Mouse (Mus musculus) testis, postnatal 10 days (tissue): ENCODE data around the gene Atp11b.
A peak's percentile ranks its signal among the peaks of the same experiment; 100 is the strongest.

Experiments
- DNase-seq: peaks from one replicate; pipeline ENCODE4 v3.0.0; 2021; ENCODE audit warnings: low spot score

Gene Atp11b

GRCm38 (mm10) chr3:35753825-35754767 lies at the start of gene Atp11b:
Gene Atp11b, plus strand, starts transcription at chr3:35754106.
- DNase-seq: peak; percentile 87

- DNase-seq: no peak
These were observed 49.6 kb upstream of the Atp11b start for GRCm38 (mm10) chr3:35704328-35704613.

DNA sequence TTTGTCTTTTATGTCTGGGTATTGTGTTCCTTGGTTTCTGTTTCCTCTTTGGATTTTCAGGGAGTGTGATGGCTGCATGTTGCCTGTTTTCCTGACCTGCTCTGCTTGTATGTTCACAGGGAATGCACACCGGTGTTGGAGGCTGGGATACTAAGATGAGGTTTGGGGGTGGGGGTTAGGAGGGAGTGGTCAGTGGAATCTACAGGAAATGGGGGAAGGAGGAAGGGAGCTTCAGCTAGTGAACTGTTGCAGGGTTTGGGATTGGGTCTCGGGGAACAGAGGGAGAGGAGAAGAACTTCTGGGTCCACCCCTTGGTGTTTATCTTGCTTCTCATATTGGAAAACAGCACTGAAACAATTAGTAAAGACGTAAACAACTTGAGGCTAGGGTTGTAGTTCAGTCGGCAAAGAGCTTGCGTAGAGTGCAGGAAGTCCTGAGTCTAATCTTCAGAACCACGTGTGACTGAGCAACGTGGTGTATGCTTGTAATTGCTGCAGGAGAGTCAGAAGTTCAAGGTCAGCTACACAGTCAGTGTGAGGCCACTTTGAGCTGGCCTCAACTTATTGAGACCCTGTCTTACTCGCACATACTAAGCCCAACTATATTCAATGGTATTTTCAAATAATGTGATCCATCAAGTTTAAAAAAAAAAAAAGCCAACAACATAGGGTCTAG lies 34.2 kb upstream of the Atp11b start:
- no peak for DNase-seq

DNA sequence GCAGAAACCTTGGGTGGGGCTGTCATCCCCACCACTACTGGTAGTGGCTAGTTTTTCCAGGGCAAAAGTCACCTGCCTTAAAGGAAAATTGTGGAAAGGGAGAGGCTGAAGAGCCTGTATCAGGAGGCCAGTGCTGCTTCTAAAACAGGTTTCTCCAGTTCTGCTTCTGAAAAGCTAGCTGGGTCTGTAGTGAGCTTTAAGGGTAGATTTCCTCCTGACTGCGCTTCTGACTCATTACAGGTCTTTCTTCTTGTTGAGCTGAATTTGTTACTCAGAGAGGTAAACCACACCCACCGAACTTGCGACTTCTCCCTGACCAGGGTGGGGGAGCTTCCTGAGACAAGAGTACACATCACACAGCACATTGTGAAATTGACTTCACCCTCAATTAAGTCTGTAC lies 33.1 kb upstream of the Atp11b start:
- DNase-seq: no peak

GRCm38 (mm10) chr3:35721818-35722446 lies 32.0 kb upstream of the Atp11b start:
- DNase-seq: no peak

DNA sequence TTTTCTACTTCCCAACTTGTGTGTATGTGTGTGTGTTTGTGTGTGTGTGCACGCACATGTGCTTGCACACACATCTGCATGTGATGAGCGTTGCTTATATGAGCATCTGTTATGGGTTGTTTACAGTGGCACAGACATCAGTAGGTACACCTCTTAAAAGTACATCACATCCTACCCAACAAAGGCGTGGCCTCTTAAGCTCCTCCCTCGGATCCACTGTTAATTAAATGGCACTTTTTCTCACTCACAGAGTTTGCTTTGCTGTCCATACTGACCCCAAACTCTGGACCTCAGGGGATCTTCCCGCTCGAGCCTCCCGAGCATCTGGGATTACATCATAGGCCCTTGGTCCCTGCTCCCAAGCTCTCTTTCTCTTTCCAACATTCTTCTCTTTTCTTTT lies 31.1 kb upstream of the Atp11b start:
- DNase-seq: no peak

GRCm38 (mm10) chr3:35723586-35724322 lies 30.2 kb upstream of the Atp11b start:
- no peak for DNase-seq

DNA sequence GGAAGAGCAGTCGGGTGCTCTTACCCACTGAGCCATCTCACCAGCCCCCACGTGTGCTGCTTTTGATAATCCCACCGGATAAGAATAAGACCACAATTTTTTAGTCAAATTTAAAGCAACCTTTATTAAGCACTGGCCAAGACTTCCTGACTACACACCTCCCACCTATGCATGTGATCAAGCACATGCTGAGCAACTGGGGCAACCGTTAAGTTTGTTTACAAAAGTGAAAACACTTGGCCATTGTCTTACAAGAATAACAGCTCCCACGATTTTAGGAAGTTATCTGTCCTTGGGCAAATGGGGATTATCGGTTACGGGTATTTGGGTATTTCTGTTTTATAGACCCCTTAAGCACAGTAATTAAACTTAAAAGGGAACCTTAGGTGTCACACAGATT lies 28.8 kb upstream of the Atp11b start:
- no peak for DNase-seq

DNA sequence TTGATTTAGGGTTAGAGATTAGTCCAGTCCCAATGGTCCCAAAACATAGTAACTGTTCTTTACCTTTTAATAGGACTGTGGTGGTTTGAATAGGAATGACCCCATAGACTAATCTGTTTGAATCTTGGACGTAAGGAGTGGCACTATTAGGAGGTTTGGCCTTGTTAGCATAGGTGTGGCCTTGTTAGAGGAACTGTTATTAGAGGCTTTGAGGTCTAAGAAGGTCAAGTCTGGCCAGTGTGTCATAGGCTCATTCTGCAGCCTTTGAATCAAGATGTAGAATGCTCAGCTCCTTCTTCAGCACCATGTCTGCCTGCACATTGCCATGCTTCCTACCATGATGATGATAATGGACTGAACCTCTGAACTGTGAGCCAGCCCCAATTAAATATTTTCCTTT lies 27.0 kb upstream of the Atp11b start:
- no peak for DNase-seq

DNA sequence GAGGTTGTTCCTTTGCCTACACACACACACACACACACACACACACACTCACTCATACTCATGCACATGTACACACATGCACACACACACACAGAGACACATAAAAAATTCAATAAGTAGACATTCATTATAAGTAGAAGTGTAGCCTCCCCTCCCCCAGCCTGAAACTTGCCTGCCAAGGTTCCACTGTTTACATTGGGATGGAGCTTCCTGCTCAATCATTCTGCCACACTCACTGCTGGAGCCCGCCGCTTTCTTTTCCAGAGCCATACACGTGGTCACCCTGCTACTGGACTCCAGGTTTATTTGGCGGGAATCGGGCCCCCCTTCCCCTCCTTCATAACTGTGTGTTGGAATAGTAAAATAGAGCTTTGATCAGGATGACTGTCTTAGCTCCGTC lies 24.4 kb upstream of the Atp11b start:
- DNase-seq: no peak

DNA sequence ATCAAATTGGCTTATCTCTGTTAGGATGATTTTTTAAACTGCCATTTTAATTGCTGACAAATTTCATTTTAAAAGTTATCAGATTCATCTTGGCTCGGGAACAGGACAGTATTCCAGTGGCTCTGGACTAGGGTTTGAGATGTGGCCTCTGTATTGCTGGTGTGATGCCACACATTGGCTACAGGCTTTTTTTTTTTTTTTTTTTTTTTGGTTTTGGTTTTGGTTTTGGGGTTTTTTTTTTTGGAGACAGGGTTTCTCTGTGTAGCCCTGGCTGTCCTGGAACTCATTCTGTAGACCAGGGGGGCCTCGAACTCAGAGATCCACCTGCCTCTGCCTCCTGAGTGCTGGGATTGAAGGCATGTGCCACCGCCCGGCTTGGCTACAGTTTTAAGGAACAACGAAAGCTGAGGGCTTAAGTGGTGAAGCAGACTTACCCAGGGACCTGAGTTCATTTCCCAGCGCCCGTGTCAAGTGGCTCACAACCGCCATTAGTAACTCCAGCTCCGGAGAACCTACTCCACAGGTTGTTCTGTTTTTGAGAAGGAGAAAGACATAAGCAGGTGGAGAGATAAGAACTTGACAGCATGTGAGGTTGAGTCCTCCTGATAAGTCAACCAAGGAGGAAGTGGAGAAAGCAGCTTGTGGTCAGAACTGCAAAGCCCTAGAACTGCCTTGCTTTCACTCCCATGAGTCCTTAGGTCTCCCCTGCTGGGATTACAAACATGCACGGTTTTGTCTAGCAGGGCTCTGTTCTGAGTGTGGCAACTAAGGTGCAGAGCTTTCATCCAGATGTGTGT lies 21.7 kb upstream of the Atp11b start:
- no peak for DNase-seq

GRCm38 (mm10) chr3:35732778-35733147 lies 21.1 kb upstream of the Atp11b start:
- no peak for DNase-seq

DNA sequence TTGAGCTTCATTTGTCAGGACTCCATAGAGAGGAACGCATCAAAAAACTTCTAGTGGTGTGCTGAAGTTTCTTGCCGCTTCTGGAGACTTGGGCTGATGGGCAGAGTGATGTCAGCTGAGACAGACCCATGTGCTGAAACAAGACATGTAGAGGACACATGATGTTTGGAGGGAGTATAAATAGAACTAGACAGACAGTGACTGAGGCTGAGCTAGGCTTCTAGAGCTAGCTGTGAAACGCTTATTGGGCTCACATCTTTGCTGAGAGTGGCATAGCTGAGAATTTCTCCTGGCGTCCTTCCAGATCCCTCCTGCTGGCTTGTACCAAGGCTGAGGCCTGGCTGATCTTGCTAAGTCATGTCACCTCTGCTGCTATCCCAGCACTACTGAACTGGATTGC lies 19.4 kb upstream of the Atp11b start:
- no peak for DNase-seq

DNA sequence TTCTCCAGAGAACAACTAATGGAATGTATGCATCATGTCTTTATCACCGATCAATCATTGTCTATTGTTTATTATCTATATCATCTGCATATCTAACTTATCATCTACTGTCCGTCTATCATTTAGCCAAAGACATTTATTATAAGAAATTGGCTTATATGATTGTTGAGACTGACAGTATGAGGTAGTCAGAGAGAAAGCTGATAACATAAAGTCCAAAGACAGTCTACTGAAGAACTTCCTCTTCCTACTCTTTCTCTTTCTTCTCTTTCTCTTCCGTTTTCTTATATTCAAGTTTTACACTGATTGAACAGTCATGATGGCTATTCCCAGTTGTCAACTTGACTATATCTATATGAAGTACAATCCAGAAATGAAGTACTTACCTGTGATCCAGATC lies 15.8 kb upstream of the Atp11b start:
- DNase-seq: no peak

GRCm38 (mm10) chr3:35745010-35745409 lies 8.9 kb upstream of the Atp11b start:
- DNase-seq: no peak

GRCm38 (mm10) chr3:35746840-35747456 lies 7.0 kb upstream of the Atp11b start:
- no peak for DNase-seq

DNA sequence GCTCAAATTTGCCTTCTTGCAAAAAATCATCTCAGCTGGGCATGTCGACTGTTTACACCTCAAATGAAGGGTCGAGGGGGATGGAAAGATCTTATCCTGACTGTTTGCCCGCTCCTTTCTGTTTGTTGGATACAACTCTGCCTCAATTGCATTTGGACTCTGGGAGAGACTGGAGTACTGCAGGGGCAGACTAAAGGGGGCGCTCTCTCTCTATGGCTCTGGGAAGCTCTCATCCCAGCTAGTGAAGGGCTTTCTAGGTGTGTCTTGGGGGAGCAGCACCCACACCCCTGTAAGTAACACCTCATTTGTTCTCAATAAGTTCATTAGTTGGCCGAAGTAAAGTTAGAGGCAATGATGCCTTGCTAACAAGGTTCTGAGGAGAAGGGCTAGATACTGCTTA lies 3.6 kb upstream of the Atp11b start:
- no peak for DNase-seq

- no peak for DNase-seq
These were observed 2.2 kb upstream of the Atp11b start for GRCm38 (mm10) chr3:35751724-35752123.

- DNase-seq: no peak
These were observed 8.8 kb downstream of the Atp11b start for GRCm38 (mm10) chr3:35762735-35763134.

DNA sequence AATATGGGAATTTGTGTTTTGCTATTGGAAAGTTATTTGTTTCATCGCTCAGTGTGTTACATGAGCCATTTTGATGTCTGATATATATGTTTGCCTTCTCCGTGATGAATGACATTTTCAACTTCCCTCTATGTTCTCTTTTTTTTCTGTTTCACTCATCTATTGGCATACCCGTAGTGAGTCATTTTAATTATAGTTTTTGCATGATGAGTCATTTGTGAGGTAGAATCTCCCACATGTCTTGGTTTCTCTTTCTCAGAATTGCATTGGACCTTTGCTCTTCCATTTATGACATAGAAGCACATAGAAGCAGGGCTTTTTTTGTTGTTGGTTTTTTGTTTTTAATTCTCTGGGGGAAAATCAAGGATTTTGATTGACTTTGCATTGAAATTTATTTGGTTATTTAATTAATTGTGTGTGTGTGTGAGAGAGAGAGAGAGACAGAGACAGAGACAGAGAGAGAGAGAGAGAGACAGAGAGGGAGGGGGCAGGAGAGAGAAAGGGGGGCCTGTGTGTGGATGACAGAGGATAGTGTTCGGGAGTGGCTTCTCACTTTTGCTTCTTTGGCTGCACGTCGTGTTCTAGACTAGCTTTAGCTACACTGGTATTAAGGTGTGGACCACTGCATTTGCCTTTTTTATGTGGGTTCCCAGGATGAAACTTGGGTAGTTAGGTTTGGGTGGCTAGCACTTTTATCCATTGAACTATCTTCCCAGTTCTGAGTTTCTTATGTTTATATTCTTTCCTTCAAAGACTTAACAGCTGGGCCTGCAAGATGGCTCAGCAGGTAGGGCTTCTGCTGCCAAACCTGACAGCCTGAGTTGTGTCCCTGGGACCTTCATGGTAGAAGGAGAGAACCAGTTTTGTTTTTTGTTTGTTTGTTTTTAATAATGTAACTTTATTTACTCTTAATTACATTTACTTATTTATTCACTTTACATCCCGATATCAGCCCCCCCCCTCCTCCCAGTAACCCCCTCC lies 11.0 kb downstream of the Atp11b start:
- DNase-seq: no peak
